Mouse (Mus musculus) ovary, postnatal 36 days (tissue): Measurements from ENCODE around the gene Sorbs2.

ENCODE experiments used
- DNase-seq: peaks from one replicate; pipeline ENCODE4 v3.0.0; 2022; ENCODE audit warnings: low spot score, mixed read lengths

Sorbs2 gene

GRCm38 (mm10) chr8:45507634-45508321, at the start of gene Sorbs2:
Gene Sorbs2 (plus strand): TSS chr8:45507788.
- no peak for DNase-seq

GRCm38 (mm10) chr8:45457874-45458273, 49.7 kb upstream of the Sorbs2 start:
- no peak for DNase-seq

GRCm38 (mm10) chr8:45469006-45469405, 38.6 kb upstream of the Sorbs2 start:
- DNase-seq, result no peak

GRCm38 (mm10) chr8:45469507-45470178, 37.9 kb upstream of the Sorbs2 start:
- DNase-seq, result no peak

GRCm38 (mm10) chr8:45480886-45481285, 26.7 kb upstream of the Sorbs2 start:
- DNase-seq, result no peak

GRCm38 (mm10) chr8:45486281-45486680, 21.3 kb upstream of the Sorbs2 start:
- no peak for DNase-seq

GRCm38 (mm10) chr8:45503971-45504370, 3.6 kb upstream of the Sorbs2 start:
- no peak for DNase-seq

GRCm38 (mm10) chr8:45506376-45506775, 1.2 kb upstream of the Sorbs2 start:
- no peak for DNase-seq

GRCm38 (mm10) chr8:45507277-45507633, 333 bp upstream of the Sorbs2 start:
- no peak for DNase-seq

- no peak for DNase-seq
These were observed 1.0 kb downstream of the Sorbs2 start for GRCm38 (mm10) chr8:45508521-45509104.

- no peak for DNase-seq
These were observed 4.8 kb downstream of the Sorbs2 start for GRCm38 (mm10) chr8:45512369-45512768.

GRCm38 (mm10) chr8:45521595-45521994, 14.0 kb downstream of the Sorbs2 start:
- DNase-seq, result no peak

- no peak for DNase-seq
These were observed 20.1 kb downstream of the Sorbs2 start for GRCm38 (mm10) chr8:45527708-45528107.

- DNase-seq, result no peak
These were observed 21.3 kb downstream of the Sorbs2 start for GRCm38 (mm10) chr8:45528890-45529289.

GRCm38 (mm10) chr8:45536578-45536977, 29.0 kb downstream of the Sorbs2 start:
- no peak for DNase-seq

- no peak for DNase-seq
These were observed 32.9 kb downstream of the Sorbs2 start for GRCm38 (mm10) chr8:45540513-45540912.

GRCm38 (mm10) chr8:45552175-45552574, 44.6 kb downstream of the Sorbs2 start:
- DNase-seq, result no peak

- no peak for DNase-seq
These were observed 47.0 kb downstream of the Sorbs2 start for GRCm38 (mm10) chr8:45554627-45555026.

- no peak for DNase-seq
These were observed 50.3 kb downstream of the Sorbs2 start for GRCm38 (mm10) chr8:45557936-45558335.

- no peak for DNase-seq
These were observed 50.8 kb downstream of the Sorbs2 start for GRCm38 (mm10) chr8:45558426-45558825.

GRCm38 (mm10) chr8:45559176-45559820, 51.7 kb downstream of the Sorbs2 start:
- no peak for DNase-seq

GRCm38 (mm10) chr8:45565189-45565588, 57.6 kb downstream of the Sorbs2 start:
- DNase-seq, result no peak

GRCm38 (mm10) chr8:45570117-45570516, 62.5 kb downstream of the Sorbs2 start:
- no peak for DNase-seq
